Mouse (Mus musculus): Measurements from ENCODE around the gene Ap1b1.
A peak's percentile ranks its signal among the peaks of the same experiment; 100 is the strongest.

The Ap1b1 gene

GRCm38 (mm10) chr11:4986695-4987486 is at the start of gene Ap1b1:
TSS of gene Ap1b1 (plus strand) at chr11:4986824.
- peak; percentile 99 for DNase-seq

GRCm38 (mm10) chr11:4946530-4946929 is 40.1 kb upstream of the Ap1b1 start:
- no peak for DNase-seq

GRCm38 (mm10) chr11:4946947-4947812 is 39.4 kb upstream of the Ap1b1 start:
- DNase-seq, result peak; percentile 87

GRCm38 (mm10) chr11:4947813-4948174 is 38.8 kb upstream of the Ap1b1 start, which contains the start of gene Nefh:
TSS of gene Nefh (minus strand) at chr11:4948064.
- no peak for DNase-seq

DNA sequence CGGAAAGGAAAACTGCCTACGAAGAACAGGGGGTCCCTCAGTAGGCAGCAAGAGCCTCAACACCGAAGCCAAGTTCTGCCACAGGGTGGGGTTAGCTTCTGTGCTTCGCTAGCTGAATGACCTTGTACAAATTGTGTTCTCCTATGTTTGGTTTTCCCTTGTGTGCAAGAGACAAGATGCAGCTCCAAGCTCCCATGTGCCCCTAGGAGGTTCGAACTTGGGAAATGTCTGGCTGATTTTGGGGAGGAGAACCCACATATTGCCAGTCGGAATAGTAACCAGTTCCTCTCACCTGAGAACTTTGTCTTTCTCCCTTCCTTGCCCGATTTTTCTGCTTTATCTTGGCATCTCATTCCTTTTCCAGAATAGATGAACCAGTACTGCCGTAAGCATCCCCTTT is 37.8 kb upstream of the Ap1b1 start:
- no peak for DNase-seq

DNA sequence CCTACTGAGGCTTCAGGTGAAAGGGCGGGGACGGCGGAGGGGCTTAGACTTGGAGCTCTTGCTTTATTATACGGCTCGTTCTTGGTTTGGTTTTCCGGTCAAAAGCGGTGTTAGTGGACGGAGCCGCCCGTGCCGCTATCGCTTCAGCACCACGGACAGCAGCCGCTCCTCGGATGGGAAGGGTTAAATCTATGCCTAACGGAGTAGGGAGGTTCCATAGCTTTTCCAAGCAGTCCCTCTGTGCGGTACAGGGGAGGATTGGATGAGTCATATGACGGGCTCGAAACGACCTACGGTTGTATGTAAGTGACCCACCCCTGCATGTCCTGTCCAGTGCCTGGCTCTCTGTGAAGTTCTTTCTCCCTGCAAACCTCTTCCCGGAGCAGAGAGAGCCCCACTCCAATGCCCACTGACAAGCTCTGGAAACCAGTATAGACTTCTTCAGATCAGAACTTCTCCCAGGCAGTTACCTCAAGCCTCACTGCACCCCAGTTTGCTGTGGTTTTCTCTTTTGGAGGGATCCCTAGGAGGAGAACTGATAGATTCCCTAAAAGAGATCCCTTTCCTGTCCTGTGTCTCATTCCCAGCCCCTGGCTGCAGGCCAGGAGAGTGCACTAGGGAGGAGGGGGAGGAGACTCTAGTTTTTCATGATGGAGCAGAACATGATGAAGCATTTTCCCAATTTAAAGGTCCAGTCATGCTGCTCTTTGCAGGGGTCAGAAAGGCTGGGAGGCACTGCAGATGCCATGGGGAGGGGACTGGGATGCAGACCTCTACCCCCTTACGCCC is 37.2 kb upstream of the Ap1b1 start:
- peak; percentile 73 for DNase-seq

GRCm38 (mm10) chr11:4953401-4953800 is 33.2 kb upstream of the Ap1b1 start:
- peak; percentile 15 for DNase-seq

- DNase-seq, result peak; percentile 25
Observed at GRCm38 (mm10) chr11:4953918-4954317, 32.7 kb upstream of the Ap1b1 start.

GRCm38 (mm10) chr11:4963099-4963808 is 23.4 kb upstream of the Ap1b1 start:
- DNase-seq, result no peak

GRCm38 (mm10) chr11:4966325-4966724 is 20.3 kb upstream of the Ap1b1 start:
- DNase-seq, result no peak

- no peak for DNase-seq
Observed at GRCm38 (mm10) chr11:4966888-4967287, 19.7 kb upstream of the Ap1b1 start.

GRCm38 (mm10) chr11:4967549-4967948 is 19.1 kb upstream of the Ap1b1 start:
- no peak for DNase-seq

DNA sequence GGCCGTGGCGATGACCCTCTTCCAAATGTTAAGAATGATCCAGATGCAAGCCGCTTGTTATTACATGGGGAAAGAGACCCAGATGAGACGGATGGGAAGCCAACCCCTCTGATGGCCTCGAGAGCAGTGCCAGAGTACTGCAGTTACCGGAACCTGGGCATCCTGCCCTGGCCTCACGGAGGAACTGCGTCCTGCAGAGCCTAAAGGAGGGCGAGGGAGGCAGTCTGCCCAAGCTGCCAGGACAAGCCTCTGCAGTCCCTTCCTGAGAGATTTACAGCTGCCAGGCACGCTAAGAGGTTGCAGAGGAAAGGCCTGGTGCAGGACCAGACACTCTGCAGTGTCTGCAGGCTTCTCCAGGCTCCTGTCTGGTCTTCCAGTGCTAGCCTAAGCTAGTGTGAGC is 18.2 kb upstream of the Ap1b1 start:
- DNase-seq, result no peak

GRCm38 (mm10) chr11:4972967-4973870 is 13.4 kb upstream of the Ap1b1 start:
- DNase-seq, result peak; percentile 62

DNA sequence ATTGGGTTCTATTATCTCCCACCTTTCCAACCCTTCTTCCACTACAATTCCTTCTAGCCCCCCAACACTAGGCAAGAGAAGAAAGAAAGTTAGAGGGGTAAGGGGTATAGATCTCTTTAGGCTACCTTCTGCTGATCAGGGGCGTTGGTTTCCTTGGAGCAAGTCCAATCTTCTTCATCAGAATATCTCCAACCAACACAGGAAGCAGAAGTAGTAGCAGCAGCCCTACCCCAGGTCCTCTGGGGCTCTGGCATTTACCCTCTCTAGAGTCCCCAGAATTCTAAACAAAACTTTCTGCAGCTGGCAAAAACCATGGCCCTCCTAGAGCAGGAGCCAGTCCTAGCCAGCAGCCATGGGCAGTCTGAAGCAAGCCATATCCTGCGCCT is 12.8 kb upstream of the Ap1b1 start:
- no peak for DNase-seq

- DNase-seq, result no peak
Observed at GRCm38 (mm10) chr11:4974376-4975122, 12.1 kb upstream of the Ap1b1 start.

GRCm38 (mm10) chr11:4975623-4976022 is 11.0 kb upstream of the Ap1b1 start:
- peak; percentile 92 for DNase-seq

GRCm38 (mm10) chr11:4983010-4983409 is 3.6 kb upstream of the Ap1b1 start:
- no peak for DNase-seq

- no peak for DNase-seq
Observed at GRCm38 (mm10) chr11:4983538-4983937, 3.1 kb upstream of the Ap1b1 start.

GRCm38 (mm10) chr11:4984249-4984648 is 2.4 kb upstream of the Ap1b1 start:
- no peak for DNase-seq

GRCm38 (mm10) chr11:4984799-4985198 is 1.8 kb upstream of the Ap1b1 start:
- no peak for DNase-seq
